Mouse (Mus musculus): Measurements from ENCODE around the gene Fbxo34. TPM values are rescaled to one million over a fixed set of nuclear protein-coding genes. Genes with fewer than 3 reads are reported as not detected.

Fbxo34 gene
- total RNA-seq, 4 experiments from 2014 or later, result 79.4 to 98.3 (median 87.4) TPM

GRCm38 (mm10) chr14:47472743-47473546, 22.7 kb downstream of the Fbxo34 start:
- DNase-seq (ENCODE audit: low spot score in 2 of 2), result peak; percentile 40 to 49

GRCm38 (mm10) chr14:47473891-47474290, 23.7 kb downstream of the Fbxo34 start:
- no peak for DNase-seq (ENCODE audit: low spot score in 2 of 2)

- no peak for DNase-seq (ENCODE audit: low spot score in 2 of 2)
Measured at GRCm38 (mm10) chr14:47474571-47475254, 24.5 kb downstream of the Fbxo34 start.

- DNase-seq (ENCODE audit: low spot score in 2 of 2), result no peak
Measured at GRCm38 (mm10) chr14:47476266-47476665, 26.0 kb downstream of the Fbxo34 start.

GRCm38 (mm10) chr14:47477711-47478110, 27.5 kb downstream of the Fbxo34 start:
- no peak for DNase-seq (ENCODE audit: low spot score in 2 of 2)

GRCm38 (mm10) chr14:47482200-47482599, 32.0 kb downstream of the Fbxo34 start:
- no peak for DNase-seq (ENCODE audit: low spot score in 2 of 2)

- no peak for DNase-seq (ENCODE audit: low spot score in 2 of 2)
Measured at GRCm38 (mm10) chr14:47483099-47483498, 32.9 kb downstream of the Fbxo34 start.

GRCm38 (mm10) chr14:47488732-47489131, 38.5 kb downstream of the Fbxo34 start:
- DNase-seq (ENCODE audit: low spot score in 2 of 2), result no peak

- no peak for DNase-seq (ENCODE audit: low spot score in 2 of 2)
Measured at GRCm38 (mm10) chr14:47489310-47490097, 39.3 kb downstream of the Fbxo34 start.

GRCm38 (mm10) chr14:47490732-47491131, 40.5 kb downstream of the Fbxo34 start:
- DNase-seq (ENCODE audit: low spot score in 2 of 2), result no peak

- no peak for DNase-seq (ENCODE audit: low spot score in 2 of 2)
Measured at GRCm38 (mm10) chr14:47493592-47494361, 43.6 kb downstream of the Fbxo34 start.

GRCm38 (mm10) chr14:47495951-47496350, 45.7 kb downstream of the Fbxo34 start:
- DNase-seq (ENCODE audit: low spot score in 2 of 2), result no peak

GRCm38 (mm10) chr14:47497166-47497565, 46.9 kb downstream of the Fbxo34 start:
- no peak for DNase-seq (ENCODE audit: low spot score in 2 of 2)

- no peak for DNase-seq (ENCODE audit: low spot score in 2 of 2)
Measured at GRCm38 (mm10) chr14:47498632-47499031, 48.4 kb downstream of the Fbxo34 start.

GRCm38 (mm10) chr14:47504036-47504435, 53.8 kb downstream of the Fbxo34 start:
- DNase-seq (ENCODE audit: low spot score in 2 of 2), result peak in 1 of 2 experiments; percentile 32

- DNase-seq (ENCODE audit: low spot score in 2 of 2), result no peak
Measured at GRCm38 (mm10) chr14:47506676-47507075, 56.5 kb downstream of the Fbxo34 start.

GRCm38 (mm10) chr14:47508035-47508434, 57.8 kb downstream of the Fbxo34 start:
- no peak for DNase-seq (ENCODE audit: low spot score in 2 of 2)

GRCm38 (mm10) chr14:47510244-47510643, 60.0 kb downstream of the Fbxo34 start:
- DNase-seq (ENCODE audit: low spot score in 2 of 2), result no peak

- DNase-seq (ENCODE audit: low spot score in 2 of 2), result no peak
Measured at GRCm38 (mm10) chr14:47513606-47514005, 63.4 kb downstream of the Fbxo34 start.

GRCm38 (mm10) chr14:47514816-47515453, 64.7 kb downstream of the Fbxo34 start:
- no peak for DNase-seq (ENCODE audit: low spot score in 2 of 2)

GRCm38 (mm10) chr14:47515636-47516035, 65.4 kb downstream of the Fbxo34 start:
- no peak for DNase-seq (ENCODE audit: low spot score in 2 of 2)

Data from layer of hippocampus, adult 8-10 months (tissue).